In the genomic region with DNA sequence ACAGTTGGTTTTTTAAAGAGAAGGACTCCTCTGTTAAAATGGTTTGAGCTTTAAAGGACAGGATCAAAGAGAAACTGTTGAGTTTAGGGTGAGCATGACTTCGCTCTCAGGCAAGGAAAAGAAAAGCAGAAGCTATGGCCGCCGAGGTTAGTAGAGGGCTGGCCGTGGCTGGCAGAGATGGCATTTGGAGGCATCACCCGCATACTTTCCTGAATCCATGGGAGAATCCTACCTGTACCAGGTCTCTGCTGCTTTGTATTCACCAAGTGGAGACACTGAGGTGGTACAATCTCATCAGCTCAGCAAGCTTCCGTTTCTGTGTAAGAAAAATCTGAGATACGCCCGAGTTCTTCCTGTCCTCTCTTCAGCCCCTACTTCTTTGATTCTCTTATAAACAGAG, we compare ENCODE assay signal across 19 mouse cellular contexts. TPM values are rescaled to one million over a fixed set of nuclear protein-coding genes. Genes with fewer than 3 reads are reported as not detected.
A peak's percentile ranks its signal among the peaks of the same experiment; 100 is the strongest.
DNase-seq lines count a peak whose midpoint lies in the region; ATAC-seq and TF ChIP-seq lines count a peak whose summit lies in the region.
"Had no signal": no experiment of that assay in that cellular context is flagged by ENCODE, and none has a peak within 500 bp of the region (broad histone marks: within the 10 kb centered on the region; RNA-seq: fewer than 3 reads in every experiment).

No protein-coding gene starts in this region.

- ATAC-seq in midbrain, postnatal 0 days (ENCODE audit: low FRiP score): no peak
- ATAC-seq: intestine, postnatal 0 days had no signal

- TF ChIP-seq POLR2A in thymus, adult 2 months (IDR thresholded peaks at IDR 0.05; ENCODE audit: control insufficient read depth, extremely low read depth, insufficient read depth, low read length, poor library complexity): no peak
- TF ChIP-seq POLR2A in MEL (IDR thresholded peaks at IDR 0.05; ENCODE audit: control insufficient read depth in 1 of 2, insufficient read depth in 1 of 2, low read depth in 1 of 2, low read length in 2 of 2, poor library complexity in 1 of 2): no peak

- no peaks in the 10 kb centered on the region for H3K9me3 ChIP-seq in MEL (replicated peaks; ENCODE audit: insufficient read depth, low read length)
- H3K9me3 ChIP-seq in midbrain, postnatal 0 days (ENCODE audit: low read length): no peaks in the 10 kb centered on the region
- H3K9me3 ChIP-seq: embryonic facial prominence, embryonic 15.5 days; heart, embryonic 13.5 days; hindbrain, embryonic 15.5 days had no signal

- no peaks in the 10 kb centered on the region for H3K79me2 ChIP-seq in MEL (ENCODE audit: control insufficient read depth, insufficient read depth, low read length, poor library complexity)

- 12% methylated on average over 8 of the region's 8 CpGs for WGBS in thymus, adult 2 months
- 87% methylated on average over 8 of the region's 8 CpGs for WGBS in midbrain, postnatal 0 days

- peak overlapping the region; percentile 43 for H3K4me3 ChIP-seq in thymus, adult 2 months (ENCODE audit: control insufficient read depth, insufficient read depth, low read length)
- peak overlapping the region; percentile 32 to 65 for H3K4me3 ChIP-seq in MEL (ENCODE audit: control insufficient read depth in 1 of 2, insufficient read depth in 1 of 2, low read depth in 2 of 2, low read length in 2 of 2)
- no peak overlapping the region for H3K4me3 ChIP-seq in midbrain, postnatal 0 days (ENCODE audit: low read depth, low read length)
- H3K4me3 ChIP-seq: embryonic facial prominence, embryonic 15.5 days; gastrocnemius, adult 2 months; heart, embryonic 13.5 days; hindbrain, embryonic 15.5 days had no signal

- no peak overlapping the region for H3K4me2 ChIP-seq in midbrain, postnatal 0 days (ENCODE audit: low read depth, low read length, poor library complexity, severe bottlenecking)
- H3K4me2 ChIP-seq: embryonic facial prominence, embryonic 15.5 days; heart, embryonic 13.5 days; hindbrain, embryonic 15.5 days had no signal

- no peaks in the 10 kb centered on the region for H3K36me3 ChIP-seq in thymus, adult 2 months (ENCODE audit: control insufficient read depth, insufficient read depth, low read length)
- peaks cover 0 to 20% of the 10 kb centered on the region in 2 experiments; a peak in 2 of 4 replicates for H3K36me3 ChIP-seq in MEL (ENCODE audit: control insufficient read depth in 1 of 2, insufficient read depth in 2 of 2, low read length in 2 of 2)
- no peaks in the 10 kb centered on the region for H3K36me3 ChIP-seq in midbrain, postnatal 0 days (ENCODE audit: insufficient read depth, low read length)
- H3K36me3 ChIP-seq: embryonic facial prominence, embryonic 15.5 days; heart, embryonic 13.5 days; hindbrain, embryonic 15.5 days had no signal

- peak overlapping the region; percentile 63 for H3K9ac ChIP-seq in MEL (ENCODE audit: control insufficient read depth, low read depth, low read length, poor library complexity, severe bottlenecking)
- H3K9ac ChIP-seq in midbrain, postnatal 0 days (replicated peaks; ENCODE audit: low read length, poor library complexity, severe bottlenecking): no peak overlapping the region
- H3K9ac ChIP-seq: embryonic facial prominence, embryonic 15.5 days; heart, embryonic 13.5 days; hindbrain, embryonic 15.5 days; liver, embryonic 14.5 days had no signal

- 0 out of 2 replicates have a peak, but pooled peaks have one; percentile 42 for TF ChIP-seq CTCF in thymus, adult 2 months (IDR thresholded peaks at IDR 0.05; ENCODE audit: borderline replicate concordance, control insufficient read depth, extremely low read depth, insufficient read depth, low read length, poor library complexity)
- no peak for TF ChIP-seq CTCF in MEL (IDR thresholded peaks at IDR 0.05 in 2 of 3, conservative IDR thresholded peaks at IDR 0.05 in 1 of 3; ENCODE audit: control insufficient read depth in 1 of 3, insufficient read depth in 1 of 3, low read depth in 2 of 3, low read length in 3 of 3, poor library complexity in 1 of 3, severe bottlenecking in 1 of 3)
- TF ChIP-seq CTCF in midbrain, postnatal 0 days (IDR thresholded peaks at IDR 0.05): no peak

- peak; percentile 18 for DNase-seq in thymus, adult 2 months
- DNase-seq in thymus, adult 18-20 months: no peak
- peak; percentile 69 for DNase-seq in MEL (ENCODE audit: low read depth, low spot score)
- peak; percentile 66 for DNase-seq in induced T-regulatory cell, adult 2 months (ENCODE audit: low read depth)
- peak; percentile 42 for DNase-seq in thymus, postnatal 25 days
- no peak for DNase-seq in right cerebral cortex, postnatal 4 days
- no peak for DNase-seq in midbrain, postnatal 0 days (ENCODE audit: low spot score)
- no peak for DNase-seq in left cerebral cortex, adult 11 months (ENCODE audit: low spot score)
- DNase-seq: adrenal gland, postnatal 36 days; cerebellum, adult 11-12 months; cerebellum, postnatal 25 days; gastrocnemius, adult 2 months; lung, postnatal 10 days had no signal

- no peak for TF ChIP-seq RAD21 in MEL (IDR thresholded peaks at IDR 0.05; ENCODE audit: low read depth, low read length)

- H3K27me3 ChIP-seq in thymus, adult 2 months (ENCODE audit: control insufficient read depth, insufficient read depth, low read length): no peaks in the 10 kb centered on the region
- H3K27me3 ChIP-seq in MEL (ENCODE audit: control insufficient read depth in 1 of 2, insufficient read depth in 2 of 2, low read length in 2 of 2): no peaks in the 10 kb centered on the region
- H3K27me3 ChIP-seq in midbrain, postnatal 0 days (ENCODE audit: insufficient read depth, low read length): no peaks in the 10 kb centered on the region
- H3K27me3 ChIP-seq: embryonic facial prominence, embryonic 15.5 days; hindbrain, embryonic 15.5 days had no signal

- peak overlapping the region; percentile 73 for H3K27ac ChIP-seq in thymus, adult 2 months (ENCODE audit: control insufficient read depth, insufficient read depth, low read length)
- H3K27ac ChIP-seq in MEL (ENCODE audit: control insufficient read depth, low read depth, low read length): peak overlapping the region; percentile 77
- no peak overlapping the region for H3K27ac ChIP-seq in midbrain, postnatal 0 days (ENCODE audit: low read depth, low read length)
- H3K27ac ChIP-seq: embryonic facial prominence, embryonic 15.5 days; gastrocnemius, adult 2 months; heart, embryonic 13.5 days; hindbrain, embryonic 15.5 days; kidney, postnatal 0 days; liver, embryonic 14.5 days had no signal

- no peak for TF ChIP-seq EP300 in MEL (IDR thresholded peaks at IDR 0.05; ENCODE audit: low read depth in 1 of 2, low read length in 2 of 2)

- H3K4me1 ChIP-seq in thymus, adult 2 months (replicated peaks; ENCODE audit: control insufficient read depth, insufficient read depth, low read length): peaks cover 36% of the 10 kb centered on the region
- peaks cover 9 to 26% of the 10 kb centered on the region in 2 experiments for H3K4me1 ChIP-seq in MEL (ENCODE audit: control insufficient read depth in 1 of 2, insufficient read depth in 2 of 2, low read length in 2 of 2)
- H3K4me1 ChIP-seq in midbrain, postnatal 0 days (ENCODE audit: insufficient read depth, low read length): no peaks in the 10 kb centered on the region

TF ChIP-seq in MEL, 35 proteins besides CTCF, POLR2A, EP300 and RAD21:
- TF ChIP-seq RCOR1 (IDR thresholded peaks at IDR 0.05; ENCODE audit: low read depth, low read length): peak; percentile 46; the same call in 1 of the 2 replicates
- TF ChIP-seq BHLHE40 (IDR thresholded peaks at IDR 0.05; ENCODE audit: borderline replicate concordance, low read depth, low read length): 0 out of 2 replicates have a peak, but pooled peaks have one; percentile 6
- no peak for TF ChIP-seq TCF12 (IDR thresholded peaks at IDR 0.05; ENCODE audit: low read depth, low read length)

RNA-seq across cellular contexts. Expression of gene Zfp281, which starts 44.4 kb away (rescaled TPM):
- 6.2 TPM in 2 replicates for polyA plus RNA-seq in thymus, adult 2 months (2012; rRNA removed)
- total RNA-seq in MEL (2012; rRNA removed): 11.0 and 12.4 TPM in 2 replicates
- polyA plus RNA-seq in MEL (2012; ENCODE audit: insufficient read depth in 1 of 2, insufficient read length in 2 of 2, low read depth in 1 of 2, low replicate concordance in 2 of 2, missing spikeins in 1 of 2): 10 to 100 TPM in 1 of 2 experiments, not detected in 1; 10.5 TPM
- 31.2 and 35.5 TPM in 2 replicates for total RNA-seq in midbrain, postnatal 0 days (2014; rRNA removed)
- polyA plus RNA-seq in midbrain, postnatal 0 days (2015; fragmentation: Nextera tagmentation; extraction: Ambion mirVana): 19.0 and 22.1 TPM in 2 replicates

Comparison
In these comparisons a context has a peak if more than half of its experiments do, and no peak if none do; other contexts are left out.
1. DNase-seq: peak in thymus, adult 2 months (single experiment), MEL (single experiment), induced T-regulatory cell, adult 2 months (single experiment) and thymus, postnatal 25 days (single experiment); none in thymus, adult 18-20 months (0 of 2), right cerebral cortex, postnatal 4 days (single experiment), midbrain, postnatal 0 days (single experiment) and left cerebral cortex, adult 11 months (single experiment).